Mouse (Mus musculus): Measurements from ENCODE around the gene En1. TPM values are rescaled to one million over a fixed set of nuclear protein-coding genes. Genes with fewer than 3 reads are reported as not detected.
A peak's percentile ranks its signal among the peaks of the same experiment; 100 is the strongest.

En1 gene
- polyA plus RNA-seq, 1 experiment from 2014 or later, result not detected

GRCm38 (mm10) chr1:120606641-120607575 is 4.7 kb downstream of the En1 start:
- H3K9ac ChIP-seq (ENCODE audit: low read length), result no peak overlapping the region
- H3K4me2 ChIP-seq (ENCODE audit: low read length), result peak overlapping the region; percentile 40
- 1% methylated on average over 52 of the region's 52 CpGs for WGBS

DNA sequence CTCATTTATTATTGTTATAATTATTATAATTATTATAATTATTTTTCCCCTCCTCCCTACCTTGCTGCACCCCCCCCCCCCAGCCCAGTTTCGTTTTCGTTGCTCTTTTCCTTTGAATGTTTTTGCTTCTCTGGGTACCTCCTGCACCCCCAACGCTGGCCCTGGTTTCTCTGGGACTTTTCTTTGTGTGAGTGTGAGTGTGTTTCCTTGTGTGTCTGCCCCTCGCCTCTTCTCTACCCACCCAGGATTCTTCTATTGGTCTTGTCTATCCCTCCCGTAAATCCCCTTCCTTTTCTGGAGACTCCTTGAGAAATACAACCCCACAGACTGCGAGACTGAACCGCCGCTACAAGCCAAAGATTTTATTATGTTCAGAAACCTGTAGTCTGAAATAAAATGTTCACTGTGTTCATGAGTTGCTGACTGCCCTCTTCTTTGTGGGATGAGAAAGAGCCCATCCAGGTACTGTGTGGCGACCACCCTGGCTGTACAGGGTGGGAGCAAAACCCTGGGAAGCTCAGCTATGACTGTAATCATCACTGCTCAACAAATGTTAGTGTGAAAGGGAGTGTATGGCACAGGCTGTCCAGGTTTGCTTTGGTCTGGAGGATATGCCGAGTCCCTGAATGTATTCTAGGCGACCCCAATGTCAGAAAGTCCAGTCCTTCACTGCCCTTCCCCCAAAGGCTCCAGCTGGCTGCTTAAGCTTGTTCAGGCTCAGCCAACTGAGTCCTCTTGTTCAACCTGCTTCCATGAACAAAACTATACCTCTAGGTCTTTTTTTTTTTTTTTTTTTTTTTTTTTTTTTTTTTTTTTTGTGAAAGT is 5.6 kb downstream of the En1 start:
- Histone ChIP-seq H3K27ac (replicated peaks in 1 of 2; ENCODE audit: control insufficient read depth in 1 of 2, insufficient read depth in 1 of 2, low read depth in 2 of 2, low read length in 2 of 2) (no peak overlapping the region), H3K9me3 (ENCODE audit: control insufficient read depth, low read length) (no peaks in the 10 kb centered on the region), H3K9ac (ENCODE audit: low read length) (no peak overlapping the region), H3K27me3 (ENCODE audit: control insufficient read depth, insufficient read depth, low read length) (peaks cover 95% of the 10 kb centered on the region), H3K36me3 (ENCODE audit: control insufficient read depth, insufficient read depth, low read length) (no peaks in the 10 kb centered on the region), H3K4me3 (ENCODE audit: control insufficient read depth in 1 of 2, insufficient read depth in 1 of 2, low read depth in 1 of 2, low read length in 2 of 2) (no peak overlapping the region), H3K4me2 (ENCODE audit: low read length) (no peak overlapping the region), H3K4me1 (ENCODE audit: control insufficient read depth in 2 of 2, insufficient read depth in 2 of 2, low read length in 2 of 2) (peaks cover 0 to 14% of the 10 kb centered on the region in 2 experiments; a peak in 2 of 4 replicates)
- ATAC-seq (ENCODE audit: insufficient number of reproducible peaks, insufficient read depth, low FRiP score, low read depth), result no peak
- WGBS, result 17% methylated on average over 11 of the region's 11 CpGs

More at GRCm38 (mm10) chr1:120606641-120607575, 4.7 kb downstream of the En1 start:
- Histone ChIP-seq H3K4me1 (ENCODE audit: control insufficient read depth in 2 of 2, insufficient read depth in 2 of 2, low read length in 2 of 2) (peaks cover 0 to 23% of the 10 kb centered on the region in 2 experiments; a peak in 3 of 4 replicates), H3K36me3 (ENCODE audit: control insufficient read depth, insufficient read depth, low read length) (no peaks in the 10 kb centered on the region), H3K27ac (replicated peaks in 1 of 2; ENCODE audit: control insufficient read depth in 1 of 2, insufficient read depth in 1 of 2, low read depth in 2 of 2, low read length in 2 of 2) (no peak overlapping the region), H3K4me3 (ENCODE audit: control insufficient read depth in 1 of 2, insufficient read depth in 1 of 2, low read depth in 1 of 2, low read length in 2 of 2) (peak overlapping the region in 1 of 2 experiments; percentile 24; a peak in 2 of 4 replicates), H3K9me3 (ENCODE audit: control insufficient read depth, low read length) (no peaks in the 10 kb centered on the region), H3K27me3 (ENCODE audit: control insufficient read depth, insufficient read depth, low read length) (peaks cover 94% of the 10 kb centered on the region)
- no peak for ATAC-seq (ENCODE audit: insufficient number of reproducible peaks, insufficient read depth, low FRiP score, low read depth)

- Histone ChIP-seq H3K27ac (replicated peaks in 1 of 2; ENCODE audit: control insufficient read depth in 1 of 2, insufficient read depth in 1 of 2, low read depth in 2 of 2, low read length in 2 of 2) (no peak overlapping the region), H3K4me2 (ENCODE audit: low read length) (no peak overlapping the region), H3K4me3 (ENCODE audit: control insufficient read depth in 1 of 2, insufficient read depth in 1 of 2, low read depth in 1 of 2, low read length in 2 of 2) (no peak overlapping the region), H3K9me3 (ENCODE audit: control insufficient read depth, low read length) (no peaks in the 10 kb centered on the region), H3K27me3 (ENCODE audit: control insufficient read depth, insufficient read depth, low read length) (peaks cover 95% of the 10 kb centered on the region), H3K4me1 (ENCODE audit: control insufficient read depth in 2 of 2, insufficient read depth in 2 of 2, low read length in 2 of 2) (peaks cover 0 to 8% of the 10 kb centered on the region in 2 experiments; a peak in 2 of 4 replicates), H3K9ac (ENCODE audit: low read length) (no peak overlapping the region), H3K36me3 (ENCODE audit: control insufficient read depth, insufficient read depth, low read length) (no peaks in the 10 kb centered on the region)
- ATAC-seq (ENCODE audit: insufficient number of reproducible peaks, insufficient read depth, low FRiP score, low read depth), result no peak
- WGBS, result 20% methylated on average over 3 of the region's 3 CpGs
These were observed 6.2 kb downstream of the En1 start for GRCm38 (mm10) chr1:120608461-120608860.

- Histone ChIP-seq H3K9ac (ENCODE audit: low read length) (no peak overlapping the region), H3K27ac (replicated peaks in 1 of 2; ENCODE audit: control insufficient read depth in 1 of 2, insufficient read depth in 1 of 2, low read depth in 2 of 2, low read length in 2 of 2) (no peak overlapping the region), H3K9me3 (ENCODE audit: control insufficient read depth, low read length) (no peaks in the 10 kb centered on the region), H3K36me3 (ENCODE audit: control insufficient read depth, insufficient read depth, low read length) (no peaks in the 10 kb centered on the region), H3K27me3 (ENCODE audit: control insufficient read depth, insufficient read depth, low read length) (peaks cover 95% of the 10 kb centered on the region), H3K4me1 (ENCODE audit: control insufficient read depth in 2 of 2, insufficient read depth in 2 of 2, low read length in 2 of 2) (peaks cover 0 to 5% of the 10 kb centered on the region in 2 experiments; a peak in 1 of 4 replicates), H3K4me3 (ENCODE audit: control insufficient read depth in 1 of 2, insufficient read depth in 1 of 2, low read depth in 1 of 2, low read length in 2 of 2) (no peak overlapping the region), H3K4me2 (ENCODE audit: low read length) (no peak overlapping the region)
- 4% methylated on average over 6 of the region's 6 CpGs for WGBS
- no peak for ATAC-seq (ENCODE audit: insufficient number of reproducible peaks, insufficient read depth, low FRiP score, low read depth)
These were observed 7.4 kb downstream of the En1 start for GRCm38 (mm10) chr1:120609611-120610010.

DNA sequence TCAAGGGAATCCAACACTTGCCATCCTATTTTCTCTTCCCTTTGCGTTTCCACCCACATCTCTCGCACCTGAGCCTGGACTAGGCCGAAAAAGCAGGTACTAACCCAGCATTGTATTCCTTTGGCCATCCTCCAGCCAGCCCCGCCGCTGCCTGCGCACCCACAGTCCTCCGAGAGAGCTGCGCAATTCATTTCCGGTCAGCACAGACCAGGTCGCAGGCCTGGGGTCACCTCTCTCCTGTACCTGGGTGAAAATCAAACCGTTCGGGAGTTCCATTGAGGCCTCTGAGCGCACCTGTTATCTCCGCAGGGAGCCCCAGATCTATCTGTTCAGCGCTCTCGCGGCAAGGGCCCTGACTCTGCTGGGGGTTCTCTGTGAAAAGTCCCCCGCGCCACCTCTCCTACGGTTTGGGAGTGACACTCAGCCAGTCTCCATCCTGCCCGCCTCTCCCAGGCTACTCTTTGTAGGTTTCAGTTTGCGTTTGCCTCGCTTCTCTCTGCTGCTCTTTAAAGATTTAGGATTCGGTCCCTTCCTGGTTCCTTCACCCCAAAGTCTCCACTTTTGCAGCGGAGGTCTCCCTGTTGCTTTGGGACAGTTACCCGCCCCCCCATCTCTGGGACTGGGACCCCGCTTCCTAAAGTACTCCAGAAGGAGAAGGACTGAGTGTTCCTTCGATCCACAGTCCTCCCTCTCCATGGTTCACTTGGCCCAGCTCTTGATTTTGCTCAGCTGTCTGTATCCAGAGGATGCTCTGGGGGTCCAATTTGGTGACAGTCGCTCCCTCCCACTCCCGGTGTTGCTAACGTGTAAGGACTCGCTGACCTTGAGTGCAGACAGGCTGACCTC is 11.5 kb downstream of the En1 start:
- Histone ChIP-seq H3K9me3 (ENCODE audit: control insufficient read depth, low read length) (no peaks in the 10 kb centered on the region), H3K36me3 (ENCODE audit: control insufficient read depth, insufficient read depth, low read length) (no peaks in the 10 kb centered on the region), H3K27me3 (ENCODE audit: control insufficient read depth, insufficient read depth, low read length) (peaks cover 100% of the 10 kb centered on the region), H3K9ac (ENCODE audit: low read length) (no peak overlapping the region), H3K4me1 (ENCODE audit: control insufficient read depth in 2 of 2, insufficient read depth in 2 of 2, low read length in 2 of 2) (peaks cover 0 to 2% of the 10 kb centered on the region in 2 experiments; a peak in 2 of 4 replicates), H3K27ac (replicated peaks in 1 of 2; ENCODE audit: control insufficient read depth in 1 of 2, insufficient read depth in 1 of 2, low read depth in 2 of 2, low read length in 2 of 2) (no peak overlapping the region), H3K4me3 (ENCODE audit: control insufficient read depth in 1 of 2, insufficient read depth in 1 of 2, low read depth in 1 of 2, low read length in 2 of 2) (peak overlapping the region; percentile 20 to 24; a peak in 3 of 4 replicates), H3K4me2 (ENCODE audit: low read length) (peak overlapping the region; percentile 43)
- WGBS, result 1% methylated on average over 32 of the region's 32 CpGs
- no peak for ATAC-seq (ENCODE audit: insufficient number of reproducible peaks, insufficient read depth, low FRiP score, low read depth)

- H3K36me3 ChIP-seq (ENCODE audit: control insufficient read depth, insufficient read depth, low read length), result no peaks in the 10 kb centered on the region
- no peak overlapping the region for H3K9ac ChIP-seq (ENCODE audit: low read length)
- peak overlapping the region; percentile 43 for H3K4me2 ChIP-seq (ENCODE audit: low read length)
- H3K27me3 ChIP-seq (ENCODE audit: control insufficient read depth, insufficient read depth, low read length), result peaks cover 99% of the 10 kb centered on the region
- H3K4me3 ChIP-seq (ENCODE audit: control insufficient read depth in 1 of 2, insufficient read depth in 1 of 2, low read depth in 1 of 2, low read length in 2 of 2), result peak overlapping the region in 1 of 2 experiments; percentile 24; a peak in 1 of 4 replicates
- H3K9me3 ChIP-seq (ENCODE audit: control insufficient read depth, low read length), result no peaks in the 10 kb centered on the region
- 2% methylated on average over 30 of the region's 30 CpGs for WGBS
- no peak for ATAC-seq (ENCODE audit: insufficient number of reproducible peaks, insufficient read depth, low FRiP score, low read depth)
- H3K4me1 ChIP-seq (ENCODE audit: control insufficient read depth in 2 of 2, insufficient read depth in 2 of 2, low read length in 2 of 2), result peaks cover 0 to 2% of the 10 kb centered on the region in 2 experiments; a peak in 2 of 4 replicates
- no peak overlapping the region for H3K27ac ChIP-seq (replicated peaks in 1 of 2; ENCODE audit: control insufficient read depth in 1 of 2, insufficient read depth in 1 of 2, low read depth in 2 of 2, low read length in 2 of 2)
These were observed 12.3 kb downstream of the En1 start for GRCm38 (mm10) chr1:120614307-120615100.
